Mouse (Mus musculus): ENCODE results near the gene Olfr1189. TPM values are rescaled to one million over a fixed set of nuclear protein-coding genes. Genes with fewer than 3 reads are reported as not detected.
"Not testable (repeated sequence)": the region's sequence is repeated elsewhere in the genome, so short reads cannot be mapped to it uniquely, and the experiment has no call there.

Gene Olfr1189
- not detected in 2 replicates for polyA plus RNA-seq (2014; fragmentation: Nextera tagmentation; extraction: Ambion mirVana)

- Histone ChIP-seq H3K27ac (ENCODE audit: low read depth, low read length) (no peak within 1 kb of the TSS), H3K4me2 (replicated peaks; ENCODE audit: low read depth, low read length) (no peak within 1 kb of the TSS), H3K36me3 (ENCODE audit: control insufficient read depth, insufficient read depth, low read length) (no peaks in the 10 kb centered on the region), H3K9ac (ENCODE audit: low read depth, low read length) (no peak within 1 kb of the TSS), H3K4me3 (ENCODE audit: low read depth, low read length) (no peak within 1 kb of the TSS), H3K27me3 (ENCODE audit: control insufficient read depth, insufficient read depth, low read length) (no peaks in the 10 kb centered on the region), H3K9me3 (ENCODE audit: control insufficient read depth, low read length) (no peaks in the 10 kb centered on the region), H3K4me1 (replicated peaks; ENCODE audit: control insufficient read depth, insufficient read depth, low read length) (no peaks in the 10 kb centered on the region)
- DNase-seq (ENCODE audit: low spot score) (no peak), ATAC-seq (ENCODE audit: low FRiP score) (no peak)
Observed at GRCm38 (mm10) chr2:88586154-88586553, at the start of gene Olfr1189. Gene Olfr1189, plus strand, starts transcription at chr2:88586454.

GRCm38 (mm10) chr2:88556635-88557034 lies 29.6 kb upstream of the Olfr1189 start, which contains the start of gene Olfr1188:
Gene Olfr1188, plus strand, starts transcription at chr2:88556935.
- H3K27ac ChIP-seq (ENCODE audit: low read depth, low read length) = no peak within 1 kb of the TSS
- no peak within 1 kb of the TSS for H3K9ac ChIP-seq (ENCODE audit: low read depth, low read length)
- H3K27me3 ChIP-seq (ENCODE audit: control insufficient read depth, insufficient read depth, low read length) = no peaks in the 10 kb centered on the region
- no peak for DNase-seq (ENCODE audit: low spot score)
- 83% methylated on average over 2 of the region's 2 CpGs for WGBS
- no peak within 1 kb of the TSS for H3K4me2 ChIP-seq (replicated peaks; ENCODE audit: low read depth, low read length)
- H3K36me3 ChIP-seq (ENCODE audit: control insufficient read depth, insufficient read depth, low read length) = no peaks in the 10 kb centered on the region
- no peaks in the 10 kb centered on the region for H3K4me1 ChIP-seq (replicated peaks; ENCODE audit: control insufficient read depth, insufficient read depth, low read length)
- ATAC-seq (ENCODE audit: low FRiP score) = no peak
- no peaks in the 10 kb centered on the region for H3K9me3 ChIP-seq (ENCODE audit: control insufficient read depth, low read length)
- H3K4me3 ChIP-seq (ENCODE audit: low read depth, low read length) = no peak within 1 kb of the TSS

DNA sequence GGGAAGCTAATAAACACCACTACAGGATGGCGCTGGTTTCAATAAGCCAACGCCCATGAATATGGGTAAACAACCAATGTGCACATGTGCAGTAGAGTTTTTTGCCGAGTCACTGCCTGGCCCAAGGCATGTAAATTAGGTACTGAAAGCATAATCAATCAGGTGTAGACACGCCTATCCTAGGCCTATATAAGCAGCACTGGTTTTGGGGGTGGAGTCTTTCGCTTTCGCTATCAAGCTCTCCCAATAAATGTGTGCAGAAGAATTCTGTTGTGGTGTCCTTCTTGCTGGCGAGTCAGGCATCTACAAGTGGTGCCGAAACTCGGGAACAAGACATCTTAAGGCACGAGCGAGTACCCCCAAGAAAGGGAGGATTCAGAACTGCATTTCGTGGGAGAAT lies 13.6 kb upstream of the Olfr1189 start:
- not testable (repeated sequence) for H3K27ac ChIP-seq (ENCODE audit: low read depth, low read length); ATAC-seq (ENCODE audit: low FRiP score); H3K4me2 ChIP-seq (replicated peaks; ENCODE audit: low read depth, low read length); H3K9ac ChIP-seq (ENCODE audit: low read depth, low read length); DNase-seq (ENCODE audit: low spot score); H3K27me3 ChIP-seq (ENCODE audit: control insufficient read depth, insufficient read depth, low read length); H3K36me3 ChIP-seq (ENCODE audit: control insufficient read depth, insufficient read depth, low read length); H3K4me3 ChIP-seq (ENCODE audit: low read depth, low read length); H3K4me1 ChIP-seq (replicated peaks; ENCODE audit: control insufficient read depth, insufficient read depth, low read length); H3K9me3 ChIP-seq (ENCODE audit: control insufficient read depth, low read length)
- 92% methylated on average over 12 of the region's 12 CpGs for WGBS

DNA sequence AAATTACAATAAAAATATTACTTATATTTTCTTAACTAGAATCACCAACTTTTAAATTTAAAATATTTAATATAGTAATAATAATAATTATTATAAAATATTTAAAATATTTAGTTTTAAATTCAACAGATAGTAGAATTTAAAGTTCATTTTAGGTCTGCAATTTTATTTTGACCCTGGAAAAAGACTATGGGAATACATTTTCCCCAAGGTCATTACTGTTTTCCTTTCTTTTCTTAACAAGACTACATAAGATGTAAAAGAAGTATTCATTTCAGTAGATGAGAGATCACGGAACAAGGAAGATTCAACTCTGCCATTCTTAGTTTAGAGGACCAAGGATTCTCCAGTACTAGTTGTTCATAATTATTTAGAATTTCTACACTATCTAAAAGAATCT lies 54.0 kb downstream of the Olfr1189 start, which contains the start of gene Olfr1191-ps1:
Olfr1191-ps1 (plus strand) TSS at position 301 of the 400 bp plus-strand sequence.
- not testable (repeated sequence) for H3K4me3 ChIP-seq (ENCODE audit: low read depth, low read length); H3K4me1 ChIP-seq (replicated peaks; ENCODE audit: control insufficient read depth, insufficient read depth, low read length); H3K9me3 ChIP-seq (ENCODE audit: control insufficient read depth, low read length); H3K27me3 ChIP-seq (ENCODE audit: control insufficient read depth, insufficient read depth, low read length); DNase-seq (ENCODE audit: low spot score); H3K4me2 ChIP-seq (replicated peaks; ENCODE audit: low read depth, low read length); ATAC-seq (ENCODE audit: low FRiP score); H3K9ac ChIP-seq (ENCODE audit: low read depth, low read length); H3K36me3 ChIP-seq (ENCODE audit: control insufficient read depth, insufficient read depth, low read length); H3K27ac ChIP-seq (ENCODE audit: low read depth, low read length)
- 93% methylated on average over 1 of the region's 1 CpGs for WGBS

Other genes with a start within 250 kb of the Olfr1189 start
- gene Olfr1176, start 249.7 kb upstream of the Olfr1189 start, polyA plus RNA-seq (2014; fragmentation: Nextera tagmentation; extraction: Ambion mirVana) = not detected in 2 replicates
- gene Olfr1177-ps, start 240.0 kb upstream of the Olfr1189 start, polyA plus RNA-seq (2014; fragmentation: Nextera tagmentation; extraction: Ambion mirVana) = not detected in 2 replicates
- not detected in 2 replicates for gene Olfr1178, start 199.4 kb upstream of the Olfr1189 start, polyA plus RNA-seq (2014; fragmentation: Nextera tagmentation; extraction: Ambion mirVana)
- gene Olfr1179, start 180.0 kb upstream of the Olfr1189 start, polyA plus RNA-seq (2014; fragmentation: Nextera tagmentation; extraction: Ambion mirVana) = not detected in 2 replicates
- not detected in 2 replicates for gene Olfr1180, start 167.3 kb upstream of the Olfr1189 start, polyA plus RNA-seq (2014; fragmentation: Nextera tagmentation; extraction: Ambion mirVana)
- gene Olfr1181, start 160.3 kb upstream of the Olfr1189 start, polyA plus RNA-seq (2014; fragmentation: Nextera tagmentation; extraction: Ambion mirVana) = not detected in 2 replicates
- gene Gm13757, start 137.3 kb upstream of the Olfr1189 start, polyA plus RNA-seq (2014; fragmentation: Nextera tagmentation; extraction: Ambion mirVana) = not detected in 2 replicates
- not detected in 2 replicates for gene Olfr1183, start 131.6 kb upstream of the Olfr1189 start, polyA plus RNA-seq (2014; fragmentation: Nextera tagmentation; extraction: Ambion mirVana)
- not detected in 2 replicates for gene Olfr1184, start 102.9 kb upstream of the Olfr1189 start, polyA plus RNA-seq (2014; fragmentation: Nextera tagmentation; extraction: Ambion mirVana)
- not detected in 2 replicates for gene Olfr1185-ps1, start 93.1 kb upstream of the Olfr1189 start, polyA plus RNA-seq (2014; fragmentation: Nextera tagmentation; extraction: Ambion mirVana)
- not detected in 2 replicates for gene Olfr1186, start 67.9 kb upstream of the Olfr1189 start, polyA plus RNA-seq (2014; fragmentation: Nextera tagmentation; extraction: Ambion mirVana)
- gene Olfr1188, start 29.5 kb upstream of the Olfr1189 start, polyA plus RNA-seq (2014; fragmentation: Nextera tagmentation; extraction: Ambion mirVana) = not detected in 2 replicates
- not detected in 2 replicates for gene Olfr1191-ps1, start 54.1 kb downstream of the Olfr1189 start, polyA plus RNA-seq (2014; fragmentation: Nextera tagmentation; extraction: Ambion mirVana)
- not detected in 2 replicates for gene Olfr1192-ps1, start 62.1 kb downstream of the Olfr1189 start, polyA plus RNA-seq (2014; fragmentation: Nextera tagmentation; extraction: Ambion mirVana)
- gene Olfr1193, start 89.2 kb downstream of the Olfr1189 start, polyA plus RNA-seq (2014; fragmentation: Nextera tagmentation; extraction: Ambion mirVana) = not detected in 2 replicates
- gene Olfr1195, start 102.7 kb downstream of the Olfr1189 start, polyA plus RNA-seq (2014; fragmentation: Nextera tagmentation; extraction: Ambion mirVana) = not detected in 2 replicates
- not detected in 2 replicates for gene Olfr1196, start 118.1 kb downstream of the Olfr1189 start, polyA plus RNA-seq (2014; fragmentation: Nextera tagmentation; extraction: Ambion mirVana)
- gene Olfr1197, start 145.9 kb downstream of the Olfr1189 start, polyA plus RNA-seq (2014; fragmentation: Nextera tagmentation; extraction: Ambion mirVana) = not detected in 2 replicates
- gene Olfr1198, start 164.9 kb downstream of the Olfr1189 start, polyA plus RNA-seq (2014; fragmentation: Nextera tagmentation; extraction: Ambion mirVana) = not detected in 2 replicates
- not detected in 2 replicates for gene Olfr1199, start 174.0 kb downstream of the Olfr1189 start, polyA plus RNA-seq (2014; fragmentation: Nextera tagmentation; extraction: Ambion mirVana)
- not detected in 2 replicates for gene Olfr1200, start 184.0 kb downstream of the Olfr1189 start, polyA plus RNA-seq (2014; fragmentation: Nextera tagmentation; extraction: Ambion mirVana)
- gene Olfr1201, start 206.6 kb downstream of the Olfr1189 start, polyA plus RNA-seq (2014; fragmentation: Nextera tagmentation; extraction: Ambion mirVana) = not detected in 2 replicates
- not detected in 2 replicates for gene Olfr1202, start 228.0 kb downstream of the Olfr1189 start, polyA plus RNA-seq (2014; fragmentation: Nextera tagmentation; extraction: Ambion mirVana)
- not detected in 2 replicates for gene Olfr1205, start 243.3 kb downstream of the Olfr1189 start, polyA plus RNA-seq (2014; fragmentation: Nextera tagmentation; extraction: Ambion mirVana)